Mouse (Mus musculus): Measurements from ENCODE around the gene Timmdc1. TPM values are rescaled to one million over a fixed set of nuclear protein-coding genes. Genes with fewer than 3 reads are reported as not detected.

Timmdc1 gene
- polyA plus RNA-seq, 1 experiment from 2014 or later = 29.6 TPM

DNA sequence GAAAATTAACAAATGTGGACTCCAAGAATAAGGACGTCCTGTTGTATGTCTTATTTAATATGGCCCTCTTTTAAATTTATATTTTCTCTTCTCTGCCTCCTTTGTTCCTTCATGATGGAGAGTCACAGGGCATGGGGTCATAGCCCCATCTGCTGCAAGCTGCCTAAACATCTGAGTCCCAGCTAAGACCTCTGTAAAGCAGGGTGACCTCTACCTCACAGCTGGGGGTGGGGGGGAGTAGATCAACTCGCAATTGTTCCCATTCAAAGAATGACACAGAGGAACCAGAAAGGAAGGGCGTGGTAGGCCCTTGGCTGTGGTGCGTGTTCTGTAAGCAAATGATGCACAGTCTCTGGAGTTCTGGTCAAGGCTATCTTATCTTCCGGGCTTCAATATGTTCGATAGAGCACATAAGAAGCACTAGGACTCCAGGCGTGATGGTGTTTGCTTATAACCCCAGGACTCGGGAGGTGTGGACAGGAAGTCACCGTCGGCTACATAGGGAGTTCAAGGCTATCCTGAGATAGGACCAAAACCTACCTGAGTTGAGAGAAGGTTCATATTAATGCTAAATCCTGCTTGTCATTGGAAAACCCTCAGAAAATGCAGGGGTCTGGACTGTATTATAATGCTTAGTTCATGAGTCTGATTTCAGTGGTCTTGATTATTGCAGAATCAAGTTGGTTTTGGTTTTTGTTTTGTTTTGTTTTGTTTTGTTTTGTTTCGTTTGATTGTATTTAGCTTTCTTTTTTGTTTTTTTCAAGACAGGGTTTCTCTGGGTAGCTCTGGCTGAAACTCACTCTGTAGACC, 50.6 kb downstream of the Timmdc1 start:
- ATAC-seq (ENCODE audit: insufficient read depth, low FRiP score, low TSS enrichment) (no peak), DNase-seq (ENCODE audit: low spot score) (peak; percentile 27)
- Histone ChIP-seq H3K4me2 (ENCODE audit: low read depth) (no peak overlapping the region), H3K4me3 (ENCODE audit: low read depth, low read length) (no peak overlapping the region), H3K9ac (ENCODE audit: low read length) (no peak overlapping the region), H3K36me3 (ENCODE audit: control insufficient read depth, insufficient read depth, low read length) (no peaks in the 10 kb centered on the region), H3K9me3 (ENCODE audit: control insufficient read depth, low read length) (no peaks in the 10 kb centered on the region), H3K27me3 (ENCODE audit: control insufficient read depth, insufficient read depth, low read length) (no peaks in the 10 kb centered on the region), H3K4me1 (ENCODE audit: control insufficient read depth, insufficient read depth, low read length) (no peaks in the 10 kb centered on the region), H3K27ac (ENCODE audit: low read depth, low read length) (no peak overlapping the region)
- 73% methylated on average over 11 of the region's 11 CpGs for WGBS

GRCm38 (mm10) chr16:38469437-38469836, 53.0 kb downstream of the Timmdc1 start:
- H3K9ac ChIP-seq (ENCODE audit: low read length) = no peak overlapping the region
- WGBS = 71% methylated on average over 8 of the region's 8 CpGs
- H3K4me2 ChIP-seq (ENCODE audit: low read depth) = no peak overlapping the region
- H3K27me3 ChIP-seq (ENCODE audit: control insufficient read depth, insufficient read depth, low read length) = no peaks in the 10 kb centered on the region
- ATAC-seq (ENCODE audit: insufficient read depth, low FRiP score, low TSS enrichment) (no peak), DNase-seq (ENCODE audit: low spot score) (no peak)
- H3K27ac ChIP-seq (ENCODE audit: low read depth, low read length) = no peak overlapping the region
- no peaks in the 10 kb centered on the region for H3K4me1 ChIP-seq (ENCODE audit: control insufficient read depth, insufficient read depth, low read length)
- no peak overlapping the region for H3K4me3 ChIP-seq (ENCODE audit: low read depth, low read length)
- H3K36me3 ChIP-seq (ENCODE audit: control insufficient read depth, insufficient read depth, low read length) = no peaks in the 10 kb centered on the region
- no peaks in the 10 kb centered on the region for H3K9me3 ChIP-seq (ENCODE audit: control insufficient read depth, low read length)

DNA sequence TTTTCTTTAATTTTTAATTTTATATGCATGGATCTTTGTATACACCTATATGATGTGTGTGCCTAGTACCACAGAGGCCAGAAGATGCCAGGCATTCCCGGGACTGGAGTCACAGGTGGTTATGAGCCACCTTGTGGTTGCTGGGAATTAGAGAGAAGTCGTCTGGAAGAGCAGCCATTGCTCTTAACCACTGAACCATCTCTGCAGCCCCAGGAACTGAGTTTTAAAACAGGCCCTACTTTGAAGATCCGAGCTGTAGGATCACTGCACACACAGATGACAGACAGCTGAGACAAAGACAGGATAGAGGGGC, 53.8 kb downstream of the Timmdc1 start:
- no peak for ATAC-seq (ENCODE audit: insufficient read depth, low FRiP score, low TSS enrichment)
- WGBS = 47% methylated on average over 3 of the region's 3 CpGs
- Histone ChIP-seq H3K36me3 (ENCODE audit: control insufficient read depth, insufficient read depth, low read length) (no peaks in the 10 kb centered on the region), H3K4me2 (ENCODE audit: low read depth) (no peak overlapping the region), H3K27me3 (ENCODE audit: control insufficient read depth, insufficient read depth, low read length) (no peaks in the 10 kb centered on the region), H3K27ac (ENCODE audit: low read depth, low read length) (no peak overlapping the region), H3K9ac (ENCODE audit: low read length) (no peak overlapping the region), H3K4me3 (ENCODE audit: low read depth, low read length) (no peak overlapping the region), H3K9me3 (ENCODE audit: control insufficient read depth, low read length) (no peaks in the 10 kb centered on the region), H3K4me1 (ENCODE audit: control insufficient read depth, insufficient read depth, low read length) (no peaks in the 10 kb centered on the region)
- DNase-seq (ENCODE audit: low spot score) = no peak

GRCm38 (mm10) chr16:38467917-38468705, 54.4 kb downstream of the Timmdc1 start:
- Histone ChIP-seq H3K27ac (ENCODE audit: low read depth, low read length) (no peak overlapping the region), H3K4me3 (ENCODE audit: low read depth, low read length) (no peak overlapping the region), H3K4me1 (ENCODE audit: control insufficient read depth, insufficient read depth, low read length) (no peaks in the 10 kb centered on the region), H3K9me3 (ENCODE audit: control insufficient read depth, low read length) (no peaks in the 10 kb centered on the region), H3K9ac (ENCODE audit: low read length) (no peak overlapping the region), H3K27me3 (ENCODE audit: control insufficient read depth, insufficient read depth, low read length) (no peaks in the 10 kb centered on the region), H3K4me2 (ENCODE audit: low read depth) (no peak overlapping the region), H3K36me3 (ENCODE audit: control insufficient read depth, insufficient read depth, low read length) (no peaks in the 10 kb centered on the region)
- DNase-seq (ENCODE audit: low spot score) (no peak), ATAC-seq (ENCODE audit: insufficient read depth, low FRiP score, low TSS enrichment) (no peak)
- WGBS = 77% methylated on average over 8 of the region's 8 CpGs

GRCm38 (mm10) chr16:38467091-38467916, 55.2 kb downstream of the Timmdc1 start:
- H3K27ac ChIP-seq (ENCODE audit: low read depth, low read length) = no peak overlapping the region
- no peaks in the 10 kb centered on the region for H3K9me3 ChIP-seq (ENCODE audit: control insufficient read depth, low read length)
- 92% methylated on average over 13 of the region's 13 CpGs for WGBS
- ATAC-seq (ENCODE audit: insufficient read depth, low FRiP score, low TSS enrichment) = no peak
- no peaks in the 10 kb centered on the region for H3K27me3 ChIP-seq (ENCODE audit: control insufficient read depth, insufficient read depth, low read length)
- H3K4me1 ChIP-seq (ENCODE audit: control insufficient read depth, insufficient read depth, low read length) = no peaks in the 10 kb centered on the region
- no peak overlapping the region for H3K4me2 ChIP-seq (ENCODE audit: low read depth)
- no peak overlapping the region for H3K4me3 ChIP-seq (ENCODE audit: low read depth, low read length)
- H3K36me3 ChIP-seq (ENCODE audit: control insufficient read depth, insufficient read depth, low read length) = no peaks in the 10 kb centered on the region
- no peak overlapping the region for H3K9ac ChIP-seq (ENCODE audit: low read length)
- no peak for DNase-seq (ENCODE audit: low spot score)

DNA sequence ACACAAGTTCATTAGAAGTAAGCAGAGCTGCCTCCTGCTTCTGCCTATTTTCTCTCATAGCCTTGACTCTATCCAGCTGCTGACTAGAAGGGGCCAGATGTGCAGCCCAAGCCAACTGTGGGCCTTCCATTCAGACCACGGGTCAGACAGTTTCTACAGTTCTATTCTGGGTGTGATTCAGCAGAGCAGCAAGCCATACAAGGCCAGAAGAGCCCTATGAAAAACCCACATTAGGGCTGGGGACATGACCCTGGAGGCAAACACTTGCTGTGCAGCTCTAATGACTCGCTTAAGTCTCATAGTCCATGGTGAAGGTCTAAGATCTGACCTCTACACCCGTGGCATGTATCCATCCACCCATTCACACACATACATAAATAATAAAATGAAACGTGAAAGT, 56.4 kb downstream of the Timmdc1 start:
- Histone ChIP-seq H3K4me3 (ENCODE audit: low read depth, low read length) (no peak overlapping the region), H3K9me3 (ENCODE audit: control insufficient read depth, low read length) (no peaks in the 10 kb centered on the region), H3K27me3 (ENCODE audit: control insufficient read depth, insufficient read depth, low read length) (no peaks in the 10 kb centered on the region), H3K4me2 (ENCODE audit: low read depth) (no peak overlapping the region), H3K9ac (ENCODE audit: low read length) (no peak overlapping the region), H3K27ac (ENCODE audit: low read depth, low read length) (no peak overlapping the region), H3K4me1 (ENCODE audit: control insufficient read depth, insufficient read depth, low read length) (no peaks in the 10 kb centered on the region), H3K36me3 (ENCODE audit: control insufficient read depth, insufficient read depth, low read length) (no peaks in the 10 kb centered on the region)
- 83% methylated on average over 4 of the region's 4 CpGs for WGBS
- ATAC-seq (ENCODE audit: insufficient read depth, low FRiP score, low TSS enrichment) (no peak), DNase-seq (ENCODE audit: low spot score) (no peak)

GRCm38 (mm10) chr16:38463305-38463704, 59.2 kb downstream of the Timmdc1 start:
- H3K4me2 ChIP-seq (ENCODE audit: low read depth) = no peak overlapping the region
- WGBS = 93% methylated on average over 5 of the region's 5 CpGs
- H3K27ac ChIP-seq (ENCODE audit: low read depth, low read length) = no peak overlapping the region
- H3K4me3 ChIP-seq (ENCODE audit: low read depth, low read length) = no peak overlapping the region
- H3K9me3 ChIP-seq (ENCODE audit: control insufficient read depth, low read length) = no peaks in the 10 kb centered on the region
- no peak overlapping the region for H3K9ac ChIP-seq (ENCODE audit: low read length)
- DNase-seq (ENCODE audit: low spot score) (no peak), ATAC-seq (ENCODE audit: insufficient read depth, low FRiP score, low TSS enrichment) (no peak)
- H3K4me1 ChIP-seq (ENCODE audit: control insufficient read depth, insufficient read depth, low read length) = no peaks in the 10 kb centered on the region
- no peaks in the 10 kb centered on the region for H3K36me3 ChIP-seq (ENCODE audit: control insufficient read depth, insufficient read depth, low read length)
- H3K27me3 ChIP-seq (ENCODE audit: control insufficient read depth, insufficient read depth, low read length) = no peaks in the 10 kb centered on the region

DNA sequence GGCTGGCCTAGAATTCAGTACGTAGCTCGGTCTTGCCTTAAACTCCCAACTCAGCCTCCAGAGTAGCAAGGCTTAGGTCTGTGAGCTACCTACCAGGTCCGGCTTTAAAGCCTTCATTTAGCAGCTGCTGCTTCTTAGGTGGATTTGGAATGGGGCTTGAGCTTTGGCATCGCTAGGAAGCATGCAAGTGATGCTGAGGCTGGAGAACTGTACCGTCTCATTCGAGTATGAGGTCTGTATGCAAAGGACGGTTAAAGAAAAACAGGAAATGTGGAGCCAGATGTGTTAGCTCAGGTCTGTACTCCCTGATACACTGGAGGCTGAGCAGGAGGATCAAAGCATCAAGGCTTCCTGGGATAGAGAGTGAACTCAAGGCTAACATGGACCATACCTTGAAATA, 60.3 kb downstream of the Timmdc1 start:
- Histone ChIP-seq H3K27me3 (ENCODE audit: control insufficient read depth, insufficient read depth, low read length) (no peaks in the 10 kb centered on the region), H3K4me2 (ENCODE audit: low read depth) (no peak overlapping the region), H3K9me3 (ENCODE audit: control insufficient read depth, low read length) (no peaks in the 10 kb centered on the region), H3K36me3 (ENCODE audit: control insufficient read depth, insufficient read depth, low read length) (no peaks in the 10 kb centered on the region), H3K4me3 (ENCODE audit: low read depth, low read length) (no peak overlapping the region), H3K9ac (ENCODE audit: low read length) (no peak overlapping the region), H3K27ac (ENCODE audit: low read depth, low read length) (no peak overlapping the region), H3K4me1 (ENCODE audit: control insufficient read depth, insufficient read depth, low read length) (no peaks in the 10 kb centered on the region)
- no peak for ATAC-seq (ENCODE audit: insufficient read depth, low FRiP score, low TSS enrichment)
- no peak for DNase-seq (ENCODE audit: low spot score)
- WGBS = 88% methylated on average over 7 of the region's 7 CpGs

All from neural tube, embryonic 11.5 days (tissue).